Mouse (Mus musculus) heart, embryonic 13.5 days (tissue): ENCODE data around the gene Rsph14. TPM values are rescaled to one million over a fixed set of nuclear protein-coding genes. Genes with fewer than 3 reads are reported as not detected.

Experiments
- ATAC-seq: fragments of 200-750 bp; cut with Nextera tagmentation; 2 replicates; pipeline ENCODE4 v1.8.0; 2017; ENCODE audit warnings: moderate TSS enrichment; ENCODE audit not compliant: insufficient number of reproducible peaks, low FRiP score, low TSS enrichment; ENCODE audit errors: extremely low read depth
- H3K27ac ChIP-seq: fragments of 300-500 bp; sonication (generic); replicated peaks from 2 replicates; pipeline ENCODE4 v1.5.1; 2015; ENCODE audit warnings: moderate library complexity, mild to moderate bottlenecking, inconsistent platforms
- H3K27me3 ChIP-seq: fragments of 300-500 bp; sonication (generic); replicated peaks from 2 replicates; pipeline ENCODE4 v1.6.1; 2015; ENCODE audit warnings: mild to moderate bottlenecking, inconsistent platforms
- H3K36me3 ChIP-seq: fragments of 300-500 bp; sonication (generic); 2 replicates; pipeline ENCODE4 v1.6.1; 2015; ENCODE audit warnings: mild to moderate bottlenecking, inconsistent platforms
- H3K4me1 ChIP-seq: fragments of 300-500 bp; sonication (generic); 2 replicates; pipeline ENCODE4 v1.6.1; 2015; ENCODE audit warnings: inconsistent platforms
- H3K4me2 ChIP-seq: fragments of 300-500 bp; sonication (generic); 2 replicates; pipeline ENCODE4 v1.6.1; 2015; ENCODE audit warnings: inconsistent platforms, mild to moderate bottlenecking, moderate library complexity
- H3K4me3 ChIP-seq: fragments of 300-500 bp; sonication (generic); 2 replicates; pipeline ENCODE4 v1.5.1; 2015; ENCODE audit warnings: moderate library complexity, mild to moderate bottlenecking, inconsistent platforms
- H3K9ac ChIP-seq: fragments of 300-500 bp; sonication (generic); 2 replicates; pipeline ENCODE4 v1.6.1; 2015; ENCODE audit warnings: inconsistent platforms, mild to moderate bottlenecking, moderate library complexity
- H3K9me3 ChIP-seq: fragments of 300-500 bp; sonication (generic); 2 replicates; pipeline ENCODE4 v1.6.1; 2016; ENCODE audit warnings: inconsistent platforms
- WGBS: fragments of 180-500 bp; shearing (Covaris S2); methylation state at CpG from one replicate; pipeline ENCODE4 v1.1.7; 2015; ENCODE audit warnings: mixed read lengths; 5-methylcytosine and 5-hydroxymethylcytosine counted together
- polyA plus RNA-seq: library from polyadenylated mRNA; unstranded; fragments of >200 nt; fragmentation: Nextera tagmentation; extraction: Ambion mirVana; gene quantifications from 2 replicates; pipeline ENCODE4 v1.2.1, GENCODE M21; 2015

Rsph14 gene
- polyA plus RNA-seq, 1 experiment from 2014 or later: not detected

DNA sequence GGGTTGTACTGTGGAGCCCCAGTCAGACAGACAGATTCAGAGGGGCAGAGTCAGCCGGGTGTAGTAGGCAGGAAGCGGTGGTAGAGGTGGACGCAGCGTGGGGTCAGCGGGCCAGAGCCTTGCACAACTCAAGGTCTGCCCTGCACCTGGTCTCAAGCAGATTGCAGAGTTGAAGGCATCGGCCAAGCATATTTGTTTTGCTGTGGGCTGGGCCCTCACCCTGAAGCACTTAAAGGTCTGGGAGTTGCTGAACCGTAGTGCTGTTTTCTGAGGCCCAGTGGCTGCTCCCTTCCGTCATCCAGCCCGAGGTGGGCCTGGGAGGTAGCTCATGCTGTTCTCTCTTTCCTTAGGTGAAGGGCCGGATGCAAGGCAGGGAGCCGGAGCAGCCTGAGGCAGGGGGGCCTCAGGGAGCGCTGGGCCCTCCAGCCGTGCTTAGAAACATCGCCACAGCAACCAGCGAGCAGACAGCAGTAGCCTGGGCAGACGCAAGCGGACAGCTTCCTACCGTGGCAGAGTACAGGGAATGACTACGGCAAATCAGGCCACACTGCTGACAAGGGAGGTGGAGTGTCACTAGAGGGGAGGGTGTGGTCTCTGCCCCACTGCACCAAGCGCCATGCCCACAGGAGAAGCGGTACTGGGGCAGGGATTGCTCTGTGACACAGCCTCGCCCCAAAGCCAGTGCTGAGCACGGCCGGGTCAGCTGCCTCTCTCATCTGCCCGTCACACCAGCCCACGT lies 41.6 kb downstream of the Rsph14 start:
- H3K9ac ChIP-seq: peak overlapping the region; percentile 30; the same call in 1 of the 2 replicates
- peaks cover 49% of the 10 kb centered on the region for H3K27me3 ChIP-seq
- no peaks in the 10 kb centered on the region for H3K9me3 ChIP-seq
- H3K36me3 ChIP-seq: no peaks in the 10 kb centered on the region
- H3K4me2 ChIP-seq: peak overlapping the region; percentile 57
- no peak overlapping the region for H3K27ac ChIP-seq
- ATAC-seq: no peak
- peaks cover 40% of the 10 kb centered on the region for H3K4me1 ChIP-seq
- WGBS: 37% methylated on average over 26 of the region's 26 CpGs
- peak overlapping the region; percentile 19 for H3K4me3 ChIP-seq

GRCm38 (mm10) chr10:74989814-74990213 lies 42.6 kb downstream of the Rsph14 start:
- Histone ChIP-seq H3K9ac (no peak overlapping the region), H3K4me1 (peaks cover 32% of the 10 kb centered on the region), H3K27me3 (peaks cover 48% of the 10 kb centered on the region), H3K4me2 (no peak overlapping the region), H3K9me3 (no peaks in the 10 kb centered on the region), H3K4me3 (no peak overlapping the region), H3K27ac (no peak overlapping the region), H3K36me3 (no peaks in the 10 kb centered on the region)
- WGBS: 71% methylated on average over 4 of the region's 4 CpGs
- no peak for ATAC-seq

DNA sequence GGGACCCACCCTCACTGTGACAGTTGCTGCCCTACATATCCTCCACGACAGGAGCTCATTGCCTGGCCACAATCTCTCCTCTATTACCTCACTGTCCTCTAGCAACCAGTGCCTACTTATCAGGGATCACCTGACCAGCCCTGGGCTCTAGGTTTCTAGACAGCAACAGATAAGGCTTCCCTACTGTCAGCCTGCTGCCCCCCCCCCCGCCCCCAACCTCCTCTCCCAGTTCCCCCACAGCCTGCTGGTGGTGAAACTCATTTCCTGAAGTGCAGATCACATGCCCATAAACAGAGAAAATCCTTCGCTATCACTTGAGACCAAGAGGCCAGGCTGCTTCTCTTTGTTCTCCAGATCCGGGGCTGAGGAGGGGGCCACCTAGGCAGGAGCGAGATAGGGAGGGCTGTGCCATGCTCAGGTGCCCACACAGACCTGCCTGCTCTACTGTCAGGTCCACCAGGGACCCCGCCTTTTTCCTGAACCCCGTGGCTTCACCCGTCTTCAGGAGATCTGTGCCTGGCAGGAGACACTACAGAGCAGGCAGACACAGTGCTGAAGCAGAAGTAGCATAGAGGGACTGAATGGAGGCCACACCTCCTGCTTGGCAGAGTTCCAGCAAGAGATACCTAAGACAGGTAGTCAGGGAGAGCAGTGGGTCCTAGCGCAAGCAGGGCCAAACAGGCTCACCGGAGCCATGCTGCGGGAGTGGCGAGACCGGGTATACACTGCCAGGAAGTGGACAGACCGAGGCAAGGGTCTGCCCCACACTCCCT lies 44.5 kb downstream of the Rsph14 start:
- Histone ChIP-seq H3K4me2 (peak overlapping the region; percentile 30; the same call in 1 of the 2 replicates), H3K27ac (no peak overlapping the region), H3K9me3 (no peaks in the 10 kb centered on the region), H3K4me1 (peaks cover 24% of the 10 kb centered on the region), H3K36me3 (no peaks in the 10 kb centered on the region), H3K4me3 (no peak overlapping the region), H3K9ac (peak overlapping the region; percentile 56; the same call in 1 of the 2 replicates), H3K27me3 (peaks cover 39% of the 10 kb centered on the region)
- 43% methylated on average over 14 of the region's 14 CpGs for WGBS
- ATAC-seq: peak; percentile 29; the same call in 1 of the 2 replicates

DNA sequence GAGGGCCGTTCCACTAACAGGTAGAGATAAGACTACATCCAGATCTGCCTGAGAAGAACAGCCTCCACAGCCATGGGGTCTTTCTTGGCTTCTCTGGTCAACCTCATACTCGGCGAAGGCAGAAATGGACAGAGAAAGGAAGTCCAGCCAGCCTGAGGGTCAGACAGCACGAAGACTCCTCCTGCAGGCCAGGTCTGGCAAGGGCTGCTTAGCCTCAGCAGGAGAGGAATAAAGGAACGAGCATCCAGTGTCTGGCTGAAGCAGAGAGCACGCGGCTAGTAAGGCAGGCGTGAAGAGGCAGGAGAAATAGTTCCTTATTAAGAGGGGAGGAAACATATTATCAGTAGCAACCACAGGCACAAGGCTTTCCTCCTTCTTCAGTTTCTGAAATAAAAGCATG lies 49.2 kb downstream of the Rsph14 start:
- no peak overlapping the region for H3K4me2 ChIP-seq
- H3K4me3 ChIP-seq: no peak overlapping the region
- 62% methylated on average over 8 of the region's 8 CpGs for WGBS
- no peaks in the 10 kb centered on the region for H3K9me3 ChIP-seq
- H3K36me3 ChIP-seq: no peaks in the 10 kb centered on the region
- peaks cover 12% of the 10 kb centered on the region for H3K4me1 ChIP-seq
- no peak overlapping the region for H3K9ac ChIP-seq
- no peak for ATAC-seq
- H3K27me3 ChIP-seq: peaks cover 39% of the 10 kb centered on the region
- no peak overlapping the region for H3K27ac ChIP-seq

DNA sequence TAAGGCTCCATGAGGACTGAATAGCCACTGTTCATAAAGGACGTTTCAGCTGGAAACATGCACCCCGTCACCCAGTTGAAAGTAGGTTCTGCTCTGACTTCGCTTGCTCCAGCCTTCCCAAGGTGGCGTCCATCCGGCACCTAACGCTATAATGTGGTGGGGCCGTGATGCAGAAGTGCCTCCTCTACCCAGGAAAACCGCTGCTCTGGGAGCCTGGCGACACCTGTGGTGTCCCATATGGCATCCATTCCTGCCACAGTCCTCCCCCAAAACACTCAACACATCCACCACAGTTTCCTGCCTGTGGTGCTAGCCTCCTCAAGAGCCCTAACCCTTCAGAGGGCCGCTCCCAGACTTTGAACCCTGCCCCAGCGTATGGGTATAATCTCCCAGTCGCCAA lies 51.2 kb downstream of the Rsph14 start:
- Histone ChIP-seq H3K27ac (no peak overlapping the region), H3K4me2 (no peak overlapping the region), H3K4me1 (no peaks in the 10 kb centered on the region), H3K36me3 (no peaks in the 10 kb centered on the region), H3K9ac (no peak overlapping the region), H3K4me3 (no peak overlapping the region), H3K27me3 (peaks cover 58% of the 10 kb centered on the region), H3K9me3 (no peaks in the 10 kb centered on the region)
- ATAC-seq: no peak
- 73% methylated on average over 12 of the region's 12 CpGs for WGBS

- no peak for ATAC-seq
- 68% methylated on average over 4 of the region's 4 CpGs for WGBS
- Histone ChIP-seq H3K36me3 (no peaks in the 10 kb centered on the region), H3K9ac (no peak overlapping the region), H3K4me2 (no peak overlapping the region), H3K9me3 (no peaks in the 10 kb centered on the region), H3K27me3 (peaks cover 63% of the 10 kb centered on the region), H3K4me3 (no peak overlapping the region), H3K27ac (no peak overlapping the region), H3K4me1 (no peaks in the 10 kb centered on the region)
Observed at GRCm38 (mm10) chr10:74978056-74978455, 54.3 kb downstream of the Rsph14 start.

DNA sequence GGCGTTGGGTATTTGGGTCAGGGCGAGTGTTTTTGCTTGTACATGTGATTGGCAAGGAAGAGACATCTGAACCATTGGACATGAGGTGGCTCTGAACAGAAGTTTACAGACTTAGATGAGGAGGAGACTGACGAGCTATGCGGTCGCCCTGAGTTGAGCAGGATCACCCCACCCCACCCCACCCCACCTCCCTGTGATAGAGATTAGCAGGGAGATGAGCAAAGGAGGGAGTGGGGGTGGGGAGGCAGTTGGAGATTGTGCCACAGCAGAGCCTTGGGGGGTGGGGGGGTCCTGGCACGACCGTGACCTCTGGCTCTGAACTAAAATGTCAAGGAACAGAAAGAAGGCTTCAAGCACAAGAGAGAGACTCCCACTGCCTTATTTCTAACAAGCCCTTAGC lies 56.0 kb downstream of the Rsph14 start:
- 67% methylated on average over 7 of the region's 7 CpGs for WGBS
- peaks cover 67% of the 10 kb centered on the region for H3K27me3 ChIP-seq
- no peak for ATAC-seq
- no peak overlapping the region for H3K27ac ChIP-seq
- no peak overlapping the region for H3K4me2 ChIP-seq
- no peak overlapping the region for H3K9ac ChIP-seq
- H3K36me3 ChIP-seq: no peaks in the 10 kb centered on the region
- no peaks in the 10 kb centered on the region for H3K4me1 ChIP-seq
- no peaks in the 10 kb centered on the region for H3K9me3 ChIP-seq
- H3K4me3 ChIP-seq: no peak overlapping the region

DNA sequence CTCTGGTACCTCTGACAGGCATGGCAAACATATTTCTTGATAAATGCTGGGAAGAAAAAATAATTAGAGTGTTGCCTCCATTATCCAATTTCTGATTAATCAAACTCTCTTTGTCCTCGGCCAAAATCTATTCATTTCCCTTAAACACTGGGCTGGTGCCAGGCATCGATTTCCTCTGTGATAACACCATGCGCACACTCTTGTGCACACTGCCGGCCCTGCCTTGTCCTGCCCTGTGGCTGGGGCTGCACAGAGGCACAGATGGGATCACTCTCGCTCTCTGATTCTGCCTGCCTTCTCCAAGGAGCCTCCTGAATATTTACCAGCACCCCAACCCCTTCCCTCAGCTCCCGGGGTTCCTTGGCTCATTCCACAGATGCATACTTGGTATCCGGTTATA lies 56.8 kb downstream of the Rsph14 start:
- peaks cover 67% of the 10 kb centered on the region for H3K27me3 ChIP-seq
- no peak for ATAC-seq
- no peak overlapping the region for H3K4me3 ChIP-seq
- H3K27ac ChIP-seq: no peak overlapping the region
- H3K4me1 ChIP-seq: no peaks in the 10 kb centered on the region
- no peak overlapping the region for H3K9ac ChIP-seq
- H3K9me3 ChIP-seq: no peaks in the 10 kb centered on the region
- H3K36me3 ChIP-seq: no peaks in the 10 kb centered on the region
- WGBS: 60% methylated on average over 7 of the region's 7 CpGs
- H3K4me2 ChIP-seq: no peak overlapping the region

- no peak for ATAC-seq
- 68% methylated on average over 6 of the region's 6 CpGs for WGBS
- Histone ChIP-seq H3K9me3 (no peaks in the 10 kb centered on the region), H3K4me2 (no peak overlapping the region), H3K4me1 (peaks cover 5% of the 10 kb centered on the region), H3K27ac (no peak overlapping the region), H3K9ac (no peak overlapping the region), H3K36me3 (no peaks in the 10 kb centered on the region), H3K27me3 (peaks cover 69% of the 10 kb centered on the region), H3K4me3 (no peak overlapping the region)
Observed at GRCm38 (mm10) chr10:74973026-74973425, 59.4 kb downstream of the Rsph14 start.

DNA sequence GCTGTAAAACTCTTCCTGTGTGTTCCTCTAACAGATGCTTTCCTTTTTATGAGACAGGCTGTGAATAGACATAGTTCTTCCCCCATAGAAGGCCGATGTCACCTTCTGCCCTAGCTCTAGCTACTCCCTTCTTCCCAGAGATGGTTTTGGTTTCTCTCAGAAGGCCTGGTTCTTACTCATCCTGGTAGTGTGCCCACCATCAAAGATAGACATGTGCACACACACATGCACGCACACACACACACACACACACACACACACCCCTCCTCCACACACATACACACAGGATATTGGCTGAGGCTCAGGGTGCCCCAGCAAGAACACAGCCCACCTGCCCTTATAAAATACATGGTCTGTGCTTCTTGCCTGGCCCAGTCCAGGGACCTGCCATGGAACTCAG lies 63.1 kb downstream of the Rsph14 start:
- no peak for ATAC-seq
- H3K9me3 ChIP-seq: no peaks in the 10 kb centered on the region
- no peak overlapping the region for H3K27ac ChIP-seq
- H3K4me2 ChIP-seq: no peak overlapping the region
- H3K9ac ChIP-seq: no peak overlapping the region
- H3K4me3 ChIP-seq: no peak overlapping the region
- H3K4me1 ChIP-seq: peaks cover 16% of the 10 kb centered on the region
- H3K36me3 ChIP-seq: no peaks in the 10 kb centered on the region
- WGBS: 82% methylated on average over 2 of the region's 2 CpGs
- H3K27me3 ChIP-seq: peaks cover 75% of the 10 kb centered on the region

- peak overlapping the region; percentile 95 for H3K4me2 ChIP-seq
- no peaks in the 10 kb centered on the region for H3K36me3 ChIP-seq
- peaks cover 80% of the 10 kb centered on the region for H3K27me3 ChIP-seq
- no peak overlapping the region for H3K27ac ChIP-seq
- no peak; the same call in 1 of the 2 replicates for ATAC-seq
- no peaks in the 10 kb centered on the region for H3K9me3 ChIP-seq
- 5% methylated on average over 25 of the region's 25 CpGs for WGBS
- H3K4me3 ChIP-seq: peak overlapping the region; percentile 73
- peaks cover 16% of the 10 kb centered on the region for H3K4me1 ChIP-seq
- H3K9ac ChIP-seq: peak overlapping the region; percentile 80
Observed at GRCm38 (mm10) chr10:74967651-74968267, 64.6 kb downstream of the Rsph14 start.
